Mouse (Mus musculus): Measurements from ENCODE around the gene Dusp27. TPM values are rescaled to one million over a fixed set of nuclear protein-coding genes. Genes with fewer than 3 reads are reported as not detected.

The Dusp27 gene
- polyA plus RNA-seq (2012; rRNA removed): 0.21 and 0.30 TPM in 2 replicates

- no peak for DNase-seq (ENCODE audit: extremely low spot score in 1 of 2, low spot score in 1 of 2)
These were observed at the start of gene Dusp27 for GRCm38 (mm10) chr1:166127719-166128118. Gene Dusp27 (minus strand): TSS chr1:166127922.

- DNase-seq (ENCODE audit: extremely low spot score in 1 of 2, low spot score in 1 of 2): no peak
These were observed 45.9 kb upstream of the Dusp27 start for GRCm38 (mm10) chr1:166173621-166174020.

- no peak for DNase-seq (ENCODE audit: extremely low spot score in 1 of 2, low spot score in 1 of 2)
These were observed 45.3 kb upstream of the Dusp27 start for GRCm38 (mm10) chr1:166172992-166173391.

GRCm38 (mm10) chr1:166170852-166171251, 43.1 kb upstream of the Dusp27 start:
- no peak for DNase-seq (ENCODE audit: extremely low spot score in 1 of 2, low spot score in 1 of 2)

- no peak for DNase-seq (ENCODE audit: extremely low spot score in 1 of 2, low spot score in 1 of 2)
These were observed 42.0 kb upstream of the Dusp27 start for GRCm38 (mm10) chr1:166169713-166170112.

GRCm38 (mm10) chr1:166168017-166168416, 40.3 kb upstream of the Dusp27 start:
- no peak for DNase-seq (ENCODE audit: extremely low spot score in 1 of 2, low spot score in 1 of 2)

- DNase-seq (ENCODE audit: extremely low spot score in 1 of 2, low spot score in 1 of 2): no peak
These were observed 39.7 kb upstream of the Dusp27 start for GRCm38 (mm10) chr1:166167405-166167804.

GRCm38 (mm10) chr1:166165159-166165558, 37.4 kb upstream of the Dusp27 start:
- no peak for DNase-seq (ENCODE audit: extremely low spot score in 1 of 2, low spot score in 1 of 2)

GRCm38 (mm10) chr1:166164580-166164979, 36.9 kb upstream of the Dusp27 start:
- DNase-seq (ENCODE audit: extremely low spot score in 1 of 2, low spot score in 1 of 2): no peak

GRCm38 (mm10) chr1:166160569-166161445, 33.1 kb upstream of the Dusp27 start:
- peak in 1 of 2 experiments; percentile 85 for DNase-seq (ENCODE audit: extremely low spot score in 1 of 2, low spot score in 1 of 2)

- no peak for DNase-seq (ENCODE audit: extremely low spot score in 1 of 2, low spot score in 1 of 2)
These were observed 32.4 kb upstream of the Dusp27 start for GRCm38 (mm10) chr1:166160111-166160510.

- no peak for DNase-seq (ENCODE audit: extremely low spot score in 1 of 2, low spot score in 1 of 2)
These were observed 30.9 kb upstream of the Dusp27 start for GRCm38 (mm10) chr1:166158664-166159063.

- no peak for DNase-seq (ENCODE audit: extremely low spot score in 1 of 2, low spot score in 1 of 2)
These were observed 30.0 kb upstream of the Dusp27 start for GRCm38 (mm10) chr1:166157712-166158111.

GRCm38 (mm10) chr1:166155113-166155494, 27.4 kb upstream of the Dusp27 start:
- DNase-seq (ENCODE audit: extremely low spot score in 1 of 2, low spot score in 1 of 2): no peak

GRCm38 (mm10) chr1:166154162-166155112, 26.7 kb upstream of the Dusp27 start:
- DNase-seq (ENCODE audit: extremely low spot score in 1 of 2, low spot score in 1 of 2): peak; percentile 43 to 90

- DNase-seq (ENCODE audit: extremely low spot score in 1 of 2, low spot score in 1 of 2): peak; percentile 65 to 97
These were observed 25.8 kb upstream of the Dusp27 start for GRCm38 (mm10) chr1:166153351-166154120.

- no peak for DNase-seq (ENCODE audit: extremely low spot score in 1 of 2, low spot score in 1 of 2)
These were observed 24.3 kb upstream of the Dusp27 start for GRCm38 (mm10) chr1:166152034-166152433.

GRCm38 (mm10) chr1:166151341-166151740, 23.6 kb upstream of the Dusp27 start:
- no peak for DNase-seq (ENCODE audit: extremely low spot score in 1 of 2, low spot score in 1 of 2)

GRCm38 (mm10) chr1:166150035-166150434, 22.3 kb upstream of the Dusp27 start:
- no peak for DNase-seq (ENCODE audit: extremely low spot score in 1 of 2, low spot score in 1 of 2)

- no peak for DNase-seq (ENCODE audit: extremely low spot score in 1 of 2, low spot score in 1 of 2)
These were observed 21.7 kb upstream of the Dusp27 start for GRCm38 (mm10) chr1:166149441-166149840.

Measured in frontal cortex, adult 2 months (tissue).